Mouse (Mus musculus) limb, embryonic 12.5 days (tissue): ENCODE measurements at regions not wholly inside any gene's neighbourhood (a gene's known extent, or its start where the extent isn't known, plus 50 kb on each side); places are given as distances from the start of the nearest gene placed in this dataset.
A peak's percentile ranks its signal among the peaks of the same experiment; 100 is the strongest.

Experiments
- ATAC-seq: fragments of 200-750 bp; cut with Nextera tagmentation; 2 replicates; pipeline ENCODE4 v1.8.0; 2017; ENCODE audit warnings: low read depth, moderate TSS enrichment; ENCODE audit not compliant: insufficient number of reproducible peaks, insufficient read depth, low FRiP score, low TSS enrichment
- H3K27ac ChIP-seq: fragments of 300-500 bp; sonication (generic); 2 replicates; pipeline ENCODE4 v1.5.1; 2016; ENCODE audit warnings: mild to moderate bottlenecking, moderate library complexity
- H3K27me3 ChIP-seq: fragments of 300-500 bp; sonication (generic); 2 replicates; pipeline ENCODE4 v1.6.1; 2016; ENCODE audit warnings: mild to moderate bottlenecking, moderate library complexity
- H3K36me3 ChIP-seq: fragments of 300-500 bp; sonication (generic); 2 replicates; pipeline ENCODE4 v1.6.1; 2016; ENCODE audit warnings: mild to moderate bottlenecking, moderate library complexity
- H3K4me1 ChIP-seq: fragments of 300-500 bp; sonication (generic); replicated peaks from 2 replicates; pipeline ENCODE4 v1.6.1; 2016
- H3K4me2 ChIP-seq: fragments of 300-500 bp; sonication (generic); 2 replicates; pipeline ENCODE4 v1.6.1; 2016; ENCODE audit warnings: mild to moderate bottlenecking, moderate library complexity
- H3K4me3 ChIP-seq: fragments of 300-500 bp; sonication (generic); replicated peaks from 2 replicates; pipeline ENCODE4 v1.5.1; 2016; ENCODE audit warnings: mild to moderate bottlenecking
- H3K9ac ChIP-seq: fragments of 300-500 bp; sonication (generic); replicated peaks from 2 replicates; pipeline ENCODE4 v1.6.1; 2016; ENCODE audit warnings: mild to moderate bottlenecking, moderate library complexity
- H3K9me3 ChIP-seq: fragments of 300-500 bp; sonication (generic); 2 replicates; pipeline ENCODE4 v1.6.1; 2016; ENCODE audit warnings: mild to moderate bottlenecking, moderate library complexity
- WGBS: fragments of 180-500 bp; shearing (Covaris S2); methylation state at CpG from one replicate; pipeline ENCODE4 v1.1.7; 2016; 5-methylcytosine and 5-hydroxymethylcytosine counted together

- H3K9me3 ChIP-seq, result no peaks in the 10 kb centered on the region
- H3K9ac ChIP-seq, result no peak overlapping the region
- no peak for ATAC-seq
- no peak overlapping the region for H3K27ac ChIP-seq
- no peaks in the 10 kb centered on the region for H3K27me3 ChIP-seq
- no peaks in the 10 kb centered on the region for H3K36me3 ChIP-seq
- no peak overlapping the region for H3K4me3 ChIP-seq
- no peaks in the 10 kb centered on the region for H3K4me1 ChIP-seq
- no peak overlapping the region for H3K4me2 ChIP-seq
- WGBS, result 75% methylated on average over 5 of the region's 5 CpGs
Measured at GRCm38 (mm10) chr13:69954171-69954570, 152.0 kb downstream of the Med10 start.

DNA sequence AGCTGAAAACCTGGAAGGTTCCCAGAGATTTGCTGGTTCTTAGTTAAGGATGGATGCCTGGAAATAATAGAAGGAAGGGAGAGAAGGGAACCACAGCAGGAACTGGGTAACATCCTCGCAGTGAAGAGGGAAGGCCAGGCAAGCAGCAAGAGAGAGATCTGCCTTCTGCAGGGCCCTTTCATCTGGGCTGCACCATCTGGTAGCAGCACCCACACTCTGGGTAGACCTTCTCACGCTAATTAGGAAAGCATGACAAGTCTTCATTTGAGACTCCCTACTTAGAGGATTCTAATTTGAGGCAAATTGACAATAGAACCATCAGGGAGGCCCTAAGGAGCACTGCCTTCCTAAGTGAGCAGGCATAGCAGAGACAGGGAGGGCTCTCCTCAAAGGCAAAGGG lies 153.3 kb downstream of the Med10 start:
- H3K36me3 ChIP-seq, result no peaks in the 10 kb centered on the region
- WGBS, result 60% methylated on average over 2 of the region's 2 CpGs
- H3K27ac ChIP-seq, result no peak overlapping the region
- H3K27me3 ChIP-seq, result no peaks in the 10 kb centered on the region
- H3K4me1 ChIP-seq, result no peaks in the 10 kb centered on the region
- ATAC-seq, result no peak
- H3K9ac ChIP-seq, result no peak overlapping the region
- no peak overlapping the region for H3K4me3 ChIP-seq
- no peak overlapping the region for H3K4me2 ChIP-seq
- no peaks in the 10 kb centered on the region for H3K9me3 ChIP-seq

GRCm38 (mm10) chr13:69963944-69964343 lies 161.7 kb downstream of the Med10 start:
- no peaks in the 10 kb centered on the region for H3K4me1 ChIP-seq
- H3K9ac ChIP-seq, result no peak overlapping the region
- no peak overlapping the region for H3K27ac ChIP-seq
- no peak for ATAC-seq
- no peak overlapping the region for H3K4me2 ChIP-seq
- H3K36me3 ChIP-seq, result no peaks in the 10 kb centered on the region
- WGBS, result 77% methylated on average over 8 of the region's 8 CpGs
- H3K9me3 ChIP-seq, result no peaks in the 10 kb centered on the region
- H3K27me3 ChIP-seq, result no peaks in the 10 kb centered on the region
- no peak overlapping the region for H3K4me3 ChIP-seq

DNA sequence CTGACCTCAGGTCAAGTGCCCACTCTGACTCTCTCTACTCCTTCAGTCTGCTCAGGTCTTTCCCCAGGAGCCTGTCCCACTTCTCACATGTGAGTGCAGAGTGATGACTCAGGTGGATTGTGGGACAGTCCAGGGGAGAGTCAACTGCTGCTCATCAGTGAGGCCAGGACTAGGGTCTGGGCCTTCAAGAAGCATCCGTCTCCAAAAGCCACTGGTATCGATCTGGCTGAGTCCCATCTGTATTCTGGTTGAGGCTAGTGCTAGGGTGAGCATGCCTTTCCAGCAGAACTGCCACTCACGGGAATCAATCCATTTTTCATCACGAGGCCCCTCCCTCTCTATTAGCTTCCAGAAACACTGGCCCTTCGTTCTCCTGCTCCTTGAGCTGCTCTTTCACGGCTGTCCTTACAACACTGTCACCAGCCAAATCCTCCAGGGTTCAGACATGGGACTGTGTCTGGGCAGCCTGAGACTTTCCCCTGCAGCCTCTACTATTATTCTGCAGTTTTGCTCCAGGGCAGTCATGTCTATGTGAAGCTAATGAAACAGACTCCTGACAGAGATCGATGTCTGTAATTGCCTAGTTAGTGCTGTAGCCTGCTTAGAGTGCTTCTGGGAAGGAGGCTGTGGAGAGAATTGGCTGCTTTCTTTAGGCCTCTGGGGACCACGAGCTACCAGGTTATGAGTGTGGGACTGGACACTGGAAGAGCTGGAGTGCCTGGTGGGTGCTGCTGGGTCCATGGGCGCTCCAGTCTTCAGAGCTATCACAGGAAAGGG lies 169.3 kb downstream of the Med10 start:
- Histone ChIP-seq H3K4me3 (no peak overlapping the region), H3K27me3 (no peaks in the 10 kb centered on the region), H3K4me1 (no peaks in the 10 kb centered on the region), H3K36me3 (no peaks in the 10 kb centered on the region), H3K27ac (no peak overlapping the region), H3K9ac (no peak overlapping the region), H3K4me2 (no peak overlapping the region), H3K9me3 (no peaks in the 10 kb centered on the region)
- WGBS, result 79% methylated on average over 9 of the region's 9 CpGs
- no peak for ATAC-seq

DNA sequence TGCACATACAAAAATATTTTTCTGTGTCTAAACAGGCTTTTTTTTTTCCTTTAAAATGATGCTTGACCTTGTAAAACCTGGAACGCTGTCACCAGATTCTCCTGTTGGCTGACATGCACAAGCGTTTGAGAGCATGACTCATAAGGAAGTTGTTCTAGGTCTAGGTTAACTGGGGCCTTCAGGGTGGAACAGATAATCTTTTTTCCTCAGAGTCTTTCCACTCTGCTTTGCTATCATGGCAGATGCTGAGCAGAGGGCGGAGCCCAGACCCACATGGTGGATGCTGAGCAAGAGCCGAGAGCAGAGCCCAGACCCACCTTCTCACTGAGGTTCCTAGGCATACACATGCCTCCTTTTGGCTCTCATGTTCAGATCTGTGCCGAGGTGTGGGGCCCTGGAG lies 172.6 kb downstream of the Med10 start:
- H3K9ac ChIP-seq, result no peak overlapping the region
- no peak overlapping the region for H3K4me2 ChIP-seq
- ATAC-seq, result no peak
- H3K27me3 ChIP-seq, result no peaks in the 10 kb centered on the region
- H3K9me3 ChIP-seq, result no peaks in the 10 kb centered on the region
- H3K36me3 ChIP-seq, result no peaks in the 10 kb centered on the region
- H3K27ac ChIP-seq, result no peak overlapping the region
- H3K4me1 ChIP-seq, result no peaks in the 10 kb centered on the region
- 80% methylated on average over 5 of the region's 5 CpGs for WGBS
- H3K4me3 ChIP-seq, result no peak overlapping the region

- Histone ChIP-seq H3K4me2 (no peak overlapping the region), H3K4me3 (no peak overlapping the region), H3K27me3 (no peaks in the 10 kb centered on the region; the same call in 1 of the 2 replicates), H3K9ac (no peak overlapping the region), H3K4me1 (peaks cover 10% of the 10 kb centered on the region), H3K27ac (no peak overlapping the region), H3K9me3 (no peaks in the 10 kb centered on the region), H3K36me3 (no peaks in the 10 kb centered on the region)
- no peak for ATAC-seq
- 76% methylated on average over 1 of the region's 1 CpGs for WGBS
Measured at GRCm38 (mm10) chr13:69984159-69984558, 182.0 kb downstream of the Med10 start.

DNA sequence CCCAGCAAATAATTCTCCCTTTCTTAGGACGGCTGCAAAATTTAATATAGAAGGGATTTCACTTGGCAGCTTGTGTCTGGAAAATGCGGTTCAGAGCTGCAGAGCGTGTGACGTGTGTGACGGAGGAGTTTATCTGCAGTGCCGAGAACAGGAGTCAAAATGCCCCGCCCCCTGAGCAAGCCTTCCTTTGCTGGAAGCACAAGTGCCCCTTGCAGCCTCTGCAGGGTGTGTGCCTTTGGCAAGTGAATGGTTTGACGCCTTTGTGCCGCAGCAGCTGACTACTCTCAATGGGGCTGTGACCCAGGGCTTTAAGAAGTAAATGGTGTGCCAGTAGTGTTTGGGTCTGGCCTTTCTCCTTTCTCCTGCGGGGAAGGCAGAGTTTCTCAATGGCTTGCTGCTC lies 185.0 kb downstream of the Med10 start:
- ATAC-seq, result no peak
- peaks cover 17% of the 10 kb centered on the region for H3K4me1 ChIP-seq
- no peaks in the 10 kb centered on the region; the same call in 1 of the 2 replicates for H3K27me3 ChIP-seq
- H3K27ac ChIP-seq, result no peak overlapping the region
- no peaks in the 10 kb centered on the region for H3K9me3 ChIP-seq
- H3K9ac ChIP-seq, result no peak overlapping the region
- 29% methylated on average over 10 of the region's 10 CpGs for WGBS
- no peak overlapping the region for H3K4me3 ChIP-seq
- H3K4me2 ChIP-seq, result no peak overlapping the region
- H3K36me3 ChIP-seq, result no peaks in the 10 kb centered on the region

GRCm38 (mm10) chr13:69988319-69988718 lies 186.1 kb downstream of the Med10 start:
- Histone ChIP-seq H3K9ac (no peak overlapping the region), H3K4me3 (no peak overlapping the region), H3K4me1 (peaks cover 17% of the 10 kb centered on the region), H3K27ac (no peak overlapping the region), H3K27me3 (no peaks in the 10 kb centered on the region; the same call in 1 of the 2 replicates), H3K9me3 (no peaks in the 10 kb centered on the region), H3K4me2 (no peak overlapping the region), H3K36me3 (no peaks in the 10 kb centered on the region)
- 29% methylated on average over 4 of the region's 4 CpGs for WGBS
- ATAC-seq, result peak; percentile 53; the same call in 1 of the 2 replicates

DNA sequence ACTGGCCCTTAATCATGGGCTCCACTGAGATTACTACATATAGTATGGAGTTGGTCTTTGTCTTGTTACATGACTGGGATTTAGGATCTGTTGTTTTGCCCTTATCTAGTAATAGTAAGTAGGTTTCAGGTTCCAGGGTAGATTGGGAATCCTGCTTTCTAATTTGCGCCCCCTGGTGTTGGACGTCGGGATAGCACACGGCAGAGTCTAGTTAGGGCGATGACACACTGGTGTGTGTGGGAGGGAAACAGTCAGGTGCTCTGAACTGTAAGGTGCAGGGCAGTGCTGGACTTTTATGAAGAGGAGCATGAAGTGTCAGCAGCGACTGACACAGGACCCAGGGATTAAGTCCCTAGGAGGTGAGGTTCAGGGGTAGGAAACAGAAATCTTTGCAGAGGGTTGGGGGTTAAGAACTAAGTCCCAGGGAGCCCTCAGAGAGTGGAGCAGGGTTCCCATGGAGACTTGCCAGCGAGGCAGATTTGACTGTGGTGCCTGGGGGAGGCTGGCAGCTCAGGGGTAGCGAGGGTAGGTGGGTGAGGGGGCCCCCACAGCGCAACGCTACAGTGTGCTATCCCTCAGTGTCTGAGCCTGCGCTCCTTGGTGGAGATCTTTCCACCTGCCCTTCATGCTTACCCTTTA lies 189.2 kb downstream of the Med10 start:
- Histone ChIP-seq H3K27me3 (no peaks in the 10 kb centered on the region), H3K4me3 (no peak overlapping the region), H3K9ac (no peak overlapping the region), H3K4me2 (peak overlapping the region; percentile 13; the same call in 1 of the 2 replicates), H3K27ac (no peak overlapping the region), H3K4me1 (peaks cover 17% of the 10 kb centered on the region), H3K36me3 (no peaks in the 10 kb centered on the region), H3K9me3 (no peaks in the 10 kb centered on the region)
- WGBS, result 29% methylated on average over 11 of the region's 11 CpGs
- no peak for ATAC-seq

- H3K27ac ChIP-seq, result no peak overlapping the region
- no peak overlapping the region for H3K4me3 ChIP-seq
- H3K4me1 ChIP-seq, result peaks cover 17% of the 10 kb centered on the region
- no peak overlapping the region for H3K9ac ChIP-seq
- WGBS, result 33% methylated on average over 14 of the region's 14 CpGs
- no peak for ATAC-seq
- H3K4me2 ChIP-seq, result peak overlapping the region; percentile 13; the same call in 1 of the 2 replicates
- no peaks in the 10 kb centered on the region for H3K9me3 ChIP-seq
- no peaks in the 10 kb centered on the region for H3K36me3 ChIP-seq
- no peaks in the 10 kb centered on the region for H3K27me3 ChIP-seq
Measured at GRCm38 (mm10) chr13:69991892-69992261, 189.7 kb downstream of the Med10 start.

- Histone ChIP-seq H3K9me3 (no peaks in the 10 kb centered on the region), H3K27ac (no peak overlapping the region), H3K27me3 (no peaks in the 10 kb centered on the region), H3K4me3 (no peak overlapping the region), H3K4me1 (no peaks in the 10 kb centered on the region), H3K36me3 (no peaks in the 10 kb centered on the region), H3K9ac (no peak overlapping the region), H3K4me2 (no peak overlapping the region)
- 92% methylated on average over 15 of the region's 15 CpGs for WGBS
- no peak for ATAC-seq
Measured at GRCm38 (mm10) chr13:70003591-70003990, 201.4 kb downstream of the Med10 start.
